Mouse (Mus musculus) hindbrain, embryonic 14.5 days (tissue): ENCODE data around the gene Pik3cd. TPM values are rescaled to one million over a fixed set of nuclear protein-coding genes. Genes with fewer than 3 reads are reported as not detected.

Experiments used
- ATAC-seq: fragments of 200-750 bp; cut with Nextera tagmentation; 2 replicates; pipeline ENCODE4 v1.8.0; 2017; ENCODE audit warnings: moderate number of reproducible peaks, mild to moderate bottlenecking, moderate TSS enrichment, moderate library complexity; ENCODE audit not compliant: low FRiP score
- DNase-seq: peaks from one replicate; pipeline ENCODE4 v3.0.0-alpha.2; 2015; ENCODE audit warnings: low spot score
- H3K27ac ChIP-seq: fragments of 300-500 bp; sonication (generic); 2 replicates; pipeline ENCODE4 v1.5.1; 2014; ENCODE audit warnings: mild to moderate bottlenecking, moderate library complexity
- H3K27me3 ChIP-seq: fragments of 300-500 bp; sonication (generic); 2 replicates; pipeline ENCODE4 v1.6.1; 2014; ENCODE audit warnings: mild to moderate bottlenecking, low read length, mixed read lengths; ENCODE audit not compliant: control insufficient read depth, insufficient read depth
- H3K36me3 ChIP-seq: fragments of 300-500 bp; sonication (generic); replicated peaks from 2 replicates; pipeline ENCODE4 v1.6.1; 2014; ENCODE audit not compliant: control insufficient read depth, insufficient read depth
- H3K4me1 ChIP-seq: fragments of 300-500 bp; sonication (generic); replicated peaks from 2 replicates; pipeline ENCODE4 v1.6.1; 2014; ENCODE audit warnings: antibody characterized with exemption, low read length, mixed read lengths; ENCODE audit not compliant: control insufficient read depth, insufficient read depth
- H3K4me2 ChIP-seq: fragments of 300-500 bp; sonication (generic); replicated peaks from 2 replicates; pipeline ENCODE4 v1.6.1; 2014; ENCODE audit warnings: mild to moderate bottlenecking, moderate library complexity
- H3K4me3 ChIP-seq: fragments of 300-500 bp; sonication (generic); replicated peaks from 2 replicates; pipeline ENCODE4 v1.5.1; 2014; ENCODE audit warnings: mild to moderate bottlenecking, low read length
- H3K9ac ChIP-seq: fragments of 300-500 bp; sonication (generic); 2 replicates; pipeline ENCODE4 v1.6.1; 2014
- H3K9me3 ChIP-seq: fragments of 300-500 bp; sonication (generic); 2 replicates; pipeline ENCODE4 v1.6.1; 2016; ENCODE audit warnings: low read length; ENCODE audit not compliant: control insufficient read depth
- WGBS: fragments of 180-500 bp; shearing (Covaris S2); extraction: QIAGEN DNeasy Blood & Tissue Kit; methylation state at CpG from one replicate; pipeline ENCODE4 v1.1.7; 2014; 5-methylcytosine and 5-hydroxymethylcytosine counted together
- polyA plus RNA-seq: library from polyadenylated mRNA; unstranded; fragments of >200 nt; fragmentation: Nextera tagmentation; extraction: Ambion mirVana; gene quantifications from 2 replicates; pipeline ENCODE4 v1.2.1, GENCODE M21; 2014

Pik3cd gene
- polyA plus RNA-seq, 1 experiment from 2014 or later, result 16.5 TPM

DNA sequence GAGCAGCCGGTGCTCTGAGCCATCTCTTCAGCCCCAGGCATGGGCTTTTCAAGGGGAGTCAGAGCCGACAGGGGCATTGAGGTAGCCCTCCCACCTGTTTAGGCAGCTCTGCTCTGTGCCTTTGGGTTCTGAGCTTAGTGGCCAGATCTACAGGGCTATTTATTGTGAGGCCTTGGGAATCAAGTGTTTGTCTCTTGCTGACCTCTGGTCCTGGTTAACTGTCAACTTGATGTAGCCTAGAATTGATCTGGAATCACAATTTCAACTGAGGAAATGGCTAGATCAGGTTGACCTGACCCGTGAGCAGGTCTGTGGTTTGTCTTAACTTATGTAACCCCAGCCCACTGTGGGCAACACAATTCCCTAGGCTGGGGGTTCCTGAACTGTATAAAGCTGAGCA, 12.2 kb upstream of the Pik3cd start:
- no peak overlapping the region for H3K4me3 ChIP-seq
- DNase-seq (no peak), ATAC-seq (no peak)
- H3K9ac ChIP-seq, result no peak overlapping the region
- H3K27ac ChIP-seq, result no peak overlapping the region
- WGBS, result 83% methylated on average over 3 of the region's 3 CpGs
- H3K4me1 ChIP-seq, result no peaks in the 10 kb centered on the region
- no peaks in the 10 kb centered on the region for H3K9me3 ChIP-seq
- peaks cover 51% of the 10 kb centered on the region for H3K36me3 ChIP-seq
- no peak overlapping the region for H3K4me2 ChIP-seq
- no peaks in the 10 kb centered on the region for H3K27me3 ChIP-seq

DNA sequence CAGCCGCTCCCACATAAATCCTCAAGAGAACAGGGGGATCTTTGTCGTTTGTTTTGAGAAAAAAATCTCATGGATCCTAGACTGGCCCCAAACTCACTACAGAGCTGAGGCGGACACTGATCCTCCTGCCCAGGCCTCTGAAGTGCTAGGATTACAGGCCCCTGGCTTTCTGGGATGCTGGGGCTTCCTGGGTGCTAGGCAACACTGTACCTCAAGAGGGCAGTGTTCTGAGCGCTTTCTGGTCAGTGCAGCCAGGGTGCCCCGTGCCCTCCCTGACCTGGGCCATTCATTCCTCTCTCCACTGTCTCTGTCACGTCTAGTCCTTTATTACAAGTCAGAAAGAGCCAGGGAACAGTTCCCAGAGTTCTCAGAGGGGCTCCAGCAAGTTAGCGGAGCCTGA, 9.6 kb upstream of the Pik3cd start:
- Histone ChIP-seq H3K4me2 (no peak overlapping the region), H3K27ac (no peak overlapping the region), H3K4me3 (no peak overlapping the region), H3K36me3 (peaks cover 25% of the 10 kb centered on the region), H3K4me1 (no peaks in the 10 kb centered on the region), H3K9me3 (no peaks in the 10 kb centered on the region), H3K27me3 (no peaks in the 10 kb centered on the region), H3K9ac (no peak overlapping the region)
- ATAC-seq (0 out of 2 replicates have a peak, but pooled peaks have one; percentile 22), DNase-seq (no peak)
- WGBS, result 19% methylated on average over 7 of the region's 7 CpGs

DNA sequence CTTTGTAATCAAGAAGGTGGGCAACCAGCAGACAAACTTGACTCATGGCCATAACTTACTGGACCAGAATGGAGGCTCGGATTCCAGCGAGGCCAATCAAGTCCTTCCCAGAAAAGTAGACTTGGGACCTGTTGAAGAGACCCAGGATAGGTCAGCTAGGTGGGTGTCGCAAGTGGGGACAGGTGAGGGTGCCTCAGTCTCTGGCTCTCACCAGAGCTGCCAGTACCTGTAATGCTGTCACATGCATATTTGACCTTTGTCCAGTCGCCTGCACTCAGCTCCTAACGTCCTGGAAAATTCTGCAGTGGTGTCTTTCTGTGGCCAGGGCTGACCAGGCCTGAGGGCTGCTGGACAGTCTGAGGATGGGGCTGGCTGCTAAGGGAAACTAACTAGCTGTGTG, 9.1 kb upstream of the Pik3cd start:
- WGBS, result 91% methylated on average over 5 of the region's 5 CpGs
- H3K27me3 ChIP-seq, result no peaks in the 10 kb centered on the region

DNA sequence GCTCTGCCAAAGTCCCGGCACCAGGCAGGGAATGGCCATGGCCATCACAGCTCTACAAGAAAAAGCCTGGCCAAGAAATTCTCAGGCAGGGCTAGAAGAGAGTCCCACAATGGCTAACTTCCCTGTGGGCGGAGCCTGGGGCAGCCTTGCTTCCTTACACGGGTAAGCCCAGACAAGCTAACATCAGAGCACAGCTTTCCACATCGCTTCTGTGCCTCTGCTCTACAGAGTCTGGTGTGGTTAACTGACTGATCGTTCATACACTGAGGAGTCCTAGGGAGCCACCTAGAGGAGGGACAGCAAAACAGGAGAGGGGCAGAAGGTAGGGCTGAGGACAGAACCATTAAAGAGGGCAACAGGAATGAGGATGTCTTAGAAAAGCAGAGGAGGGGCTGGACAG, 8.1 kb upstream of the Pik3cd start:
- no peaks in the 10 kb centered on the region for H3K9me3 ChIP-seq
- no peaks in the 10 kb centered on the region for H3K4me1 ChIP-seq
- H3K4me3 ChIP-seq, result no peak overlapping the region
- DNase-seq (no peak), ATAC-seq (peak; percentile 57)
- WGBS, result 19% methylated on average over 5 of the region's 5 CpGs
- peaks cover 11% of the 10 kb centered on the region for H3K36me3 ChIP-seq
- H3K4me2 ChIP-seq, result no peak overlapping the region
- H3K27ac ChIP-seq, result no peak overlapping the region
- H3K9ac ChIP-seq, result no peak overlapping the region
- H3K27me3 ChIP-seq, result no peaks in the 10 kb centered on the region

More for the DNA sequence above, 9.1 kb upstream of the Pik3cd start:
- no peak overlapping the region for H3K4me2 ChIP-seq
- no peaks in the 10 kb centered on the region for H3K9me3 ChIP-seq
- DNase-seq, result no peak
- H3K36me3 ChIP-seq, result peaks cover 21% of the 10 kb centered on the region
- H3K4me3 ChIP-seq, result no peak overlapping the region
- no peaks in the 10 kb centered on the region for H3K4me1 ChIP-seq
- H3K9ac ChIP-seq, result no peak overlapping the region
- no peak for ATAC-seq
- no peak overlapping the region for H3K27ac ChIP-seq

DNA sequence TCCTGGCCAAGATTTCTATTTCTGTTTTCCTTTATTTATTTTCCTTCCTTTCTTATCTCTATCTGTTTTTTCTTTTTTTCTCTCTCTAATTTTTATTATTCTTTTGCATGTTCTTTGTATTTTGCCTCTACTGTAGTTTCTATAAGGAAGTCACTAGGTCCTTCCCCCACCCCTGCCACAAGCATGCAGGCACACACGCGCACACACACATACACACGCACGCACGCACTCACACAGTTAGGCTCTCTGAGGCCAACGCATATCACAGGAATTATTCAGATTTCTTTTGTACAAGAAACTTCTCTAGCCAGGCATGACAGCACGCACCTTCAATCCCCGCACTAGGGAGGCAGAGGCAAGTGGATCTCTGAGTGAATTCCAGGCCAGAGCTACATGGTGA, 3.6 kb upstream of the Pik3cd start:
- Histone ChIP-seq H3K9me3 (no peaks in the 10 kb centered on the region), H3K9ac (no peak overlapping the region), H3K4me1 (no peaks in the 10 kb centered on the region), H3K27me3 (no peaks in the 10 kb centered on the region), H3K36me3 (no peaks in the 10 kb centered on the region), H3K4me2 (no peak overlapping the region), H3K4me3 (no peak overlapping the region), H3K27ac (no peak overlapping the region)
- WGBS, result 91% methylated on average over 8 of the region's 8 CpGs
- no peak for DNase-seq
- no peak for ATAC-seq

DNA sequence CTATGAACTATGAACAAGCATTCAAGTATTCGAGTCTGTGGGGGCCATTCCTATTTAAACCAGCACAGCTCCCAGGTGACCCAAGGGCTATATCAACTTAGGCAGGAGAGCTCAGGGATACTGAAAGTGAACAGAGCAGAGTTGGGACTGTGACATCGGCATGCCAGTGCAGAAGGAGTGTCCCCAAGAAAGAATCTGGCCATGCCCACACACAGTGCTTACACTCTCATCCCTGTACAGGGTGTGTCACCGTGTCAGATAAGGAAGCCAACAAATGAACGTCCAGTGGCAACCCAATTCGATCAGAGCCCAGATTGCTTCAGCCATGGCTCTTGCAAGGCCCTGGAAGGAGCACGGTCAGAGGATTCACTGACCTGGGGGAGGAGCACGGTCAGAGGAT, 2.9 kb upstream of the Pik3cd start:
- WGBS, result 85% methylated on average over 7 of the region's 7 CpGs

DNA sequence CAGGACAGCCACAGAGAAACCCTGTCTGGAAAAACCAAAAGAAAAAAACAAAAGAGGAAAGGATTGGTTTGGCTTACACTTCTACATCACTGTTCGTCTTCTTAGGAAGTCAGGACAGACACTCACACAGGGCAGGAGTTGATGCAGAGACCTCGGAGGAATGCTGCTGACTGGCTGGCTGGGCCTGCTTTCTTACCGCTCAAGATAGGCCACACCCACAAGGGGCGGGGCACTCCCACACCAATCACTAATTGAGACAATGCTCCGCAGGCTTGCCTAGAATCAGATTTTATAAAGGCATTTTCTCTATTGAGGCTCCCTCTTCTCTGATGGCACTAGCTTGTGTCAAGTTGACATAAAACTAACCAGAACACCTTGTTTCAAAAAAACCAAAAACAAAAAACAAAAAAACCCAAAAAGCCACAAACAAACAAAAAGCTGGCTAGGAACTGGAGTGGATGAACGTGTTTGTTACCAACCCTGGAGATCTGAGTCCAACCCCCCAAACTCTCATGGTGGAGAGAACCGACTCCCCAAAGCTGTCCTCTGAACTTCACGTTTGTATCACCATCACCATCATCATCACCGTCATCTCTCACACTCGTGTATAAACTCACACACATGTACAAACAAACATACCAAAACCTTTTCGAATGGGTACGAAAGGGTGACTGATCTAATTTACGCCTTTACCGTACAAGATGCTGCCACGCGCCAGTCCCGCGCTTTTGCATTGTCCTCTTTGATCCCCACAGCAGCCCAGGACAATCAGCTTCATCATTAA, 753 bp downstream of the Pik3cd start:
- no peaks in the 10 kb centered on the region for H3K36me3 ChIP-seq
- H3K4me2 ChIP-seq, result no peak overlapping the region
- no peak overlapping the region for H3K27ac ChIP-seq
- ATAC-seq (no peak), DNase-seq (no peak)
- H3K27me3 ChIP-seq, result peaks cover 17% of the 10 kb centered on the region
- WGBS, result 63% methylated on average over 18 of the region's 18 CpGs
- no peak overlapping the region for H3K4me3 ChIP-seq
- H3K9me3 ChIP-seq, result no peaks in the 10 kb centered on the region
- H3K4me1 ChIP-seq, result 0 out of 2 replicates have a peak, but pooled peaks cover 10% of the 10 kb centered on the region
- H3K9ac ChIP-seq, result no peak overlapping the region

More for the DNA sequence above, 2.9 kb upstream of the Pik3cd start:
- Histone ChIP-seq H3K9ac (no peak overlapping the region), H3K4me2 (no peak overlapping the region), H3K36me3 (no peaks in the 10 kb centered on the region), H3K9me3 (no peaks in the 10 kb centered on the region), H3K27me3 (no peaks in the 10 kb centered on the region), H3K4me1 (no peaks in the 10 kb centered on the region), H3K4me3 (no peak overlapping the region), H3K27ac (no peak overlapping the region)
- no peak for DNase-seq
- no peak for ATAC-seq

DNA sequence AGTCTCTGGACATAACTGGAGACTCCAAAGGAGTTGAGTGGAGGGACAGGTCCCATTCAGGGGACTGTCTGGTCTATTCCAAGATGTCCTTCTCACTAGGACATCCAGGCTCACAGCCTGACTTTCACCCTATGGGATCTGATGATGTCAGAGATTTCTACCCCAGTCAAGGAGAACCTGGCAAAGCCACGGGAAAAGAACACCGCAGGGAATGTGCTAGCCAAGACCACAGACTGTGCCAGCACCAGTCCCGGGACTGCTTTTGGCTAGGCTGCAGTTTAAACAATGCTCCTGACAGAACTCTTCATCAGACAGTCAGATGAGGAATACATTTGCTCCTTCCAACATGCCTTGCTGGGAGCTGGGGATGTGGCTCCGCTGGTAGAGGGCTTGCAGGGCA, 2.4 kb downstream of the Pik3cd start:
- Histone ChIP-seq H3K27me3 (peaks cover 19% of the 10 kb centered on the region), H3K4me3 (no peak overlapping the region), H3K36me3 (no peaks in the 10 kb centered on the region), H3K9ac (no peak overlapping the region), H3K27ac (no peak overlapping the region), H3K4me1 (0 out of 2 replicates have a peak, but pooled peaks cover 17% of the 10 kb centered on the region), H3K4me2 (no peak overlapping the region), H3K9me3 (no peaks in the 10 kb centered on the region)
- ATAC-seq (no peak), DNase-seq (no peak)
- WGBS, result 80% methylated on average over 4 of the region's 4 CpGs

DNA sequence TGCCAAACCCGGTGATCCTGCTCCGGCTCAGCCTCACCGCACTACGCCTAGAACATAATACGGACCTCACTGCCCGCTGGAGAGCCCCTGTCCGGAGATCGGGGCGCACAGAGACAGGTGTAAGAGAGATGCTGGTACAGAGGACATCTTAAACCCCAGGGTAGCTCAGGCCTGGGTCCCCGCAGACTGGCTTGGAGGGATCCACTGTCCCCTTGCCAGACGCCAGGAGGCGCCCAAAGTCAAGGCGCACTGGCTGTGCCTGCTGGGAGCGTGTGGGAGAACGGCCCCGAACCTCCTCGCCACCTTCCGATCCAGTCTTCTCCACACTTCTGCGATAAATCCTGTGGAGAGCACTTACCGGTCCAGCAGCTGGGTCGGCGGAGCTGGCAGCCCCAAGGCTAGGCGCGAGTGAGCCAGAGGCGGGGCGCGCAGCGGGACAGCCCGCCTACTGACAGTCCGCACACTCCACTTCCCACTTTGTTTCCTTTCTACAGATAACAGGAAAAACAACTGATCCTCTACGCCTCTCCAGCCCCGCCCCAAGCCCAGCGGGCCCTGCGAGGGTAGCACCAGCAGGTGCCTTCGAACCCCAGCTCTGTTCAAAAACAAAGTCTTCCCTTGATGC, 4.1 kb downstream of the Pik3cd start:
- no peaks in the 10 kb centered on the region for H3K9me3 ChIP-seq
- no peaks in the 10 kb centered on the region for H3K36me3 ChIP-seq
- WGBS, result under 1% methylated on average over 35 of the region's 35 CpGs
- H3K27me3 ChIP-seq, result peaks cover 19% of the 10 kb centered on the region
- DNase-seq, result peak; percentile 52
- H3K4me1 ChIP-seq, result 0 out of 2 replicates have a peak, but pooled peaks cover 17% of the 10 kb centered on the region
- ATAC-seq, result peak; percentile 46; the same call in 1 of the 2 replicates
- peak overlapping the region; percentile 56 for H3K4me2 ChIP-seq
- no peak overlapping the region for H3K27ac ChIP-seq
- H3K4me3 ChIP-seq, result peak overlapping the region; percentile 31
- H3K9ac ChIP-seq, result peak overlapping the region; percentile 40
